Mouse (Mus musculus): ENCODE measurements around the gene Tas2r130.
"Not testable (repeated sequence)": the region's sequence is repeated elsewhere in the genome, so short reads cannot be mapped to it uniquely, and the experiment has no call there.

Gene Tas2r130

DNA sequence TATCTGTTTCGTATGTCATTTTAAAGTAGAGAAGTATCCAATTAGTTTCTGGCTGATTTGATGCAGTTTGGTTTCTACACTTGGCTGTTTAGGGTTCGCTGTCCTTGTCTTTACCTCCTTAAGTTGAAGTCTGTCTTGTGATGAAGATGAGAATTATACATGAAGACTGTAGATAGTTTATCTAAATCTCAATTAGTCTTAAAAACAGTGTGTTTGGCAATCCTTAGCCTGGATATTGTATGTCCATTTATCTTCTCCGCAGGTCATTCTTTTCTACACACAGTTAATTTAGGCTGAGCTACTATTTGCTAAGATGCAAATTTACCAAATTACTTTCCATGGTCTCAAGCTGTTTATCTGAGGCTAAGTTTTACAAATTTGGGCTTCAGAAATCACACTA is at the start of gene Tas2r130:
Gene Tas2r130 (minus strand): TSS at position 101 of the 400 bp plus-strand sequence.
- DNase-seq (ENCODE audit: extremely low spot score, low read depth, low spot score): no peak

DNA sequence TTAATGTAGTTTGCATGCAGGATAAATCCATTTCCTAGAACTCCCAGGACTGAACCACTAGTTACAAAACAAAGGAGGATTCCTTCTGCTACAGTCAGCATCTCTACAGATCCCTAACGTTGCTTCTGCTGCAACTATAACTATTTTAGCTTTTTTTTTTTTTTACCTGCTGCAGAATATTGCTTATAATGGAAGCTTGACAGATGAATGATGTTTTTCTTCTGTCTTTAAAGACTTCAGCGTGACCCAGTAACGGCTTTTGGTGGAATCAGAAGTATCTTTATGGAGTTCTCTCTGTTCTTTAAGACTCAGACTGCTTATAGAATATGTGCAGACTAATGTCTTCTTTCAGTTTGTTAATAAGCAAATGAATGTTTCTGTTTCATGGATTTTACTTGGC is 48.1 kb upstream of the Tas2r130 start, which contains the start of gene Tas2r106:
Gene Tas2r106 (minus strand): TSS at position 101 of the 400 bp plus-strand sequence.
- no peak for DNase-seq (ENCODE audit: extremely low spot score, low read depth, low spot score)

DNA sequence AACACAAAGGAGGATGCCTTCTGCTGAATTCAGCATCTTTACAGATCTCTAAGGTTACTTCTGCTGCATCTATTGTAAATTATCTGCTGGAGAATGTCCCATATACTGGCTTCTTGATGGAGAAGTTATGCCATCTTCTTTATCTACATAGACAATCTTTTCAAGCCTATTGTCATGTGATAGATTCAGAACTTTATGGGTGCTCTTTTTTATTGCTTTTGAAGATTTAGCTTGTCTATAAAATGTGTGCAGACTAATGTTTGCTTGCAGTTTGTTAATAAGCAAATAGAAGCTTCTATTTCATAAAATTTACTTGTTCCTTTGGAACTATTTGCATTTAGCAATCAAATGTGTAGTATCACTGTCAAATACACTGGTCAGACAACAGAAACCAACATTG is 29.3 kb upstream of the Tas2r130 start, which contains the start of gene Tas2r107:
Gene Tas2r107 (minus strand): TSS at position 101 of the 400 bp plus-strand sequence.
- DNase-seq (ENCODE audit: extremely low spot score, low read depth, low spot score): no peak

DNA sequence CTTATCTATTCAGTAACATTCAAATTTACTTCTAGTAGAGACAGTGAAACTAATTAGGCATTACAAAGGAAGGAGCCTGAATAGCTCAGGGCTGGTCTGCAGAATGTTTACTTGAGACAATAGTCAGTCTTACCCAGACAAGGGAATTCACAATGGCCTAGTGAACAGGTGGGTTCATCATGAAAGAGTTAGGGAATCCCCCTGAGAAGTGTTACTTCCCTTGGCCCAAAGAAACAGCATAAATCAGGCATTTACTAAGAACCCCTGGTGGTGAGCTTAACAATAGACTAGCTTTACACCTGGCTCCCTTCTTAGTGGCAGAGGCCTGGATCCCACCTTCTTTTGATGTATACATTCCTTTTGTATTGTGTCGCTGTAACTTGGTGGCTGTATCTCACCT is 20.8 kb downstream of the Tas2r130 start:
- DNase-seq (ENCODE audit: extremely low spot score, low read depth, low spot score): not testable (repeated sequence)

DNA sequence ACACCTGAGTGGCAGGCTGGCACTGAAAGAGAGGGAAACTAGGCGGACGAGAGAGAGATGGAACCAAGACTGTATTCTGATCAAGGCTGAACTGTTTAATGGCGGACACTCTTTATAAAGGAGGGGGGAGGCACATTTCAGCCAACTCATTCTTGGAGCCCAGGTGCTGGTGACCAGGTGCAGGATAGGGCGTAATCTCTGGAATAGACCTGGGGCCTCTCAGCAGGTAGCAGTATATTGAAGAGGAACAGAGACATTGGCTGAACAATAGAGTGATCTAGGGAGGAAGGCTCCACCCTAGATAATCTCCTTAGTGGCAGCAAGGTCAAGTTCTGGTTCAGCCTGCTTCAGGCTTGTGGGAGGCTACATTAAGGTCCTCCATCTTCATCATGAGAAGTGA is 25.9 kb downstream of the Tas2r130 start:
- DNase-seq (ENCODE audit: extremely low spot score, low read depth, low spot score): no peak
